Mouse (Mus musculus) stomach, adult 2 months (tissue): ENCODE results near the gene Ica1l. TPM values are rescaled to one million over a fixed set of nuclear protein-coding genes. Genes with fewer than 3 reads are reported as not detected.

ENCODE experiments used
- polyA plus RNA-seq: library from polyadenylated mRNA; depleted of rRNA; stranded (reverse); fragments of >200 nt; gene quantifications from 2 replicates; pipeline ENCODE4 v1.2.3, GENCODE M21; 2012; rRNA removed

Gene Ica1l
- polyA plus RNA-seq, result 0.02 and 0.06 TPM in 2 replicates

DNA sequence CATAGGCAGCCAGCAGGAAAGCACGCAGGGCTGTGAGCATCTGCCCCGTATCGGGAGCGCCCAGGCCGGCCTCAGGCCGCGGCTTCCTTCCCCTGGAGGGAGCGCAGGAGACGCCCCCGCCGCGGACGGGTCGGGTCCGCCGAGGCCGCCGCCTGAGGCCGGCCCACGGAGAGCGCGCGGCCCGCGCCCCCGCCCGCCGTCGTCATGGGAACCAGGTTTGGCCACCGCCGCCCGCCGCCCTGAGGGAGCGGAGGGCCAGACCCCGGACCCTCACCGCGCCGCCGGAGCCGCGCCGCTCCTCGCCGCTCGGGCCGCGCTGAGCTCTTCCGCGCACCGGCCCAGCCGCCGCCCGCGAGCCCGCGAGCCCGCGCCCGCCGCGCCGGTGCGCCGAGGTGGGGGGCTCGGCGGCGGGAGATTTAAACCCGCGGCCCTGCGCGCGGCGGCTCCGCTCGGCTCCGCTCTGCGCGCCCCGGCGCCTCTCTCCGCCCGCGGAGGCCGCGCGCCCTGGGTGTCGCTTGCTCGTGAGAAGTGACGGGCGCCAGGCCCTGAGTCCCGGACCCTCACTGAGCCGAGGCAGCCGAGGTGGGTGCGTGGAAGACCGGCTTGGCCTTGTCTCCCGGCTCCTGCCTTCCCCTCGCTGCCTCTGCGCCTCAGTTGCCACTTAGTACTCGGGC is at the start of gene Ica1l:
Gene Ica1l, minus strand, starts transcription at position 389 of the 674 bp plus-strand sequence.

Other genes with a start within 250 kb of the Ica1l start
- gene Fam117b, start 130.2 kb downstream of the Ica1l start, polyA plus RNA-seq, result 3.1 and 3.5 TPM in 2 replicates
- gene Carf, start 55.1 kb upstream of the Ica1l start, polyA plus RNA-seq, result 0.10 and 0.47 TPM in 2 replicates
- 0.62 and 0.82 TPM in 2 replicates for gene Wdr12, start 55.5 kb upstream of the Ica1l start, polyA plus RNA-seq
- gene Nbeal1, start 137.4 kb upstream of the Ica1l start, polyA plus RNA-seq, result 0.23 and 0.39 TPM in 2 replicates